Mouse (Mus musculus) olfactory bulb, adult 2 months (tissue): ENCODE data around the gene Gjd2. TPM values are rescaled to one million over a fixed set of nuclear protein-coding genes. Genes with fewer than 3 reads are reported as not detected.

ENCODE experiments used
- H3K27ac ChIP-seq: fragments of 200-500 bp; 2 replicates; pipeline ENCODE4 v1.5.1; 2012; ENCODE audit warnings: low read depth, low read length; ENCODE audit not compliant: insufficient read depth
- H3K4me1 ChIP-seq: fragments of 200-500 bp; 2 replicates; pipeline ENCODE4 v1.6.1; 2012; ENCODE audit warnings: low read length; ENCODE audit not compliant: control insufficient read depth, insufficient read depth
- H3K4me3 ChIP-seq: fragments of 200-500 bp; 2 replicates; pipeline ENCODE4 v1.5.1; 2012; ENCODE audit warnings: mild to moderate bottlenecking, low read depth, low read length, moderate library complexity; ENCODE audit not compliant: insufficient read depth
- CTCF ChIP-seq: fragments of 200-500 bp; IDR thresholded peaks from 2 replicates; pipeline ENCODE4 v1.5.1; 2012; ENCODE audit warnings: low read depth, mild to moderate bottlenecking, low read length, moderate library complexity; ENCODE audit not compliant: insufficient read depth
- POLR2A ChIP-seq: fragments of 200-500 bp; IDR thresholded peaks from 2 replicates; pipeline ENCODE4 v1.6.1; 2012; ENCODE audit warnings: mild to moderate bottlenecking, low read depth, low read length, moderate library complexity; ENCODE audit not compliant: insufficient read depth
- WGBS: fragments of 180-500 bp; shearing (Covaris S2); methylation state at CpG from one replicate; pipeline ENCODE4 v1.1.7; 2018; 5-methylcytosine and 5-hydroxymethylcytosine counted together
- polyA plus RNA-seq: library from polyadenylated mRNA; stranded (reverse); fragments of >200 nt; gene quantifications from 2 replicates; pipeline ENCODE4 v1.2.4, GENCODE M21; 2012; ENCODE audit warnings: low replicate concordance; ENCODE audit not compliant: missing spikeins, insufficient read depth, insufficient read length

The Gjd2 gene
- polyA plus RNA-seq, 1 experiment = not detected

DNA sequence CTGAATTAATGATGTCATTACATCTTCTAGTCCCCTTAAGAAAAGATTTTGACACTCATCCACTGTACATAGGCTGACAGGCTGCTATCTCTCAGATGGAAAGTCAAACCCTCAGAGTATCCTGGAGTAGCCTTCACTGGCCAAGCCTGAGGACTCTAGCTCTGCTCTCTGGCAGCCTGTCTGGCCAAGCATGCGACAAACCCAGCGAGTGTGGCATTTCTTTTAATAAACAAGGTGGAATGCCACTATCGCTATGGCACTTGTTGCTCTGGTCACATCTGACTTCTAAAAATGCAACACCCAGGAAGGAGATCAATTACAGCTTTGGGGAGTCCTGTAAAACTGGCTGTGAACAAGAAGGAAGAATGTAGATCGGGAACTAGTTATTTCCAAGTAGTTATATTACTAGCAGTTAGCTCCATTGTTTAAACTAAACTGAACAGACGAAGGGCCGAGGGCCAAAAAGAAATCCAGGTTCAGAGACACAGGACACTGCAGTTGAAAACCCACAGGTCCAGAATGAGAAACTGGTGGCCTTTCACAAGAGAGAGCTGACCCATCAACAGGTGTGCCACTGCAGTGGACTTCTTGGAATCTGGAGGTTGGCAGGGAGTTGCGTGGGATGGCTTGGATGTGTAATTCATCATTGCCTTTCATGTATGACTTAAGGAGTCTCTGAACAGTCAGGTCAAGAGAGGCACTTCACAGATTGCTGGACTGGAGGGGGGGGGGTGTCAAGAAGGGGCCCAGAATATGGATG is 37.9 kb upstream of the Gjd2 start:
- TF ChIP-seq POLR2A (no peak), CTCF (no peak)
- 91% methylated on average over 7 of the region's 7 CpGs for WGBS
- Histone ChIP-seq H3K4me3 (no peak overlapping the region), H3K4me1 (no peaks in the 10 kb centered on the region), H3K27ac (no peak overlapping the region)

- Histone ChIP-seq H3K4me3 (no peak overlapping the region), H3K27ac (no peak overlapping the region), H3K4me1 (no peaks in the 10 kb centered on the region)
- TF ChIP-seq POLR2A (no peak), CTCF (no peak)
- 95% methylated on average over 7 of the region's 7 CpGs for WGBS
Measured at GRCm38 (mm10) chr2:114050150-114050549, 36.7 kb upstream of the Gjd2 start.

DNA sequence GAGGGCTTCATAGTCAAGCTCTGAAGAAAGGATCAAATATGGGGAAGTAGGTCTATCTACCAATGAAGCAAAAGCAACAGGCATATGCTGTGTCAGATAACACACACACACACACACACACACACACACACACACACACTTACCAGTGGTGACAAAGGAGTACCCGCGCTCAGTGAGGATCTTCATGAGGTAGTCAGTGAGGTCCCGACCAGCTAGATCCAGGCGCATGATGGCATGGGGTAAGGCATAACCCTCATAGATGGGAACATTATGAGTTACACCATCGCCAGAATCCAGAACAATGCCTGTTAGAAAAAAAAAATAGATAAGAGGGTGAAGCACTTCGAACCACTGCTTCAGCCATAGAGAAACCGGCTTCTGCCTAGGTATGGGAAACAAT is 36.0 kb upstream of the Gjd2 start:
- TF ChIP-seq POLR2A (no peak), CTCF (no peak)
- WGBS = 95% methylated on average over 7 of the region's 7 CpGs

GRCm38 (mm10) chr2:114047960-114048611 is 34.7 kb upstream of the Gjd2 start:
- H3K27ac ChIP-seq = no peak overlapping the region
- H3K4me3 ChIP-seq = no peak overlapping the region
- TF ChIP-seq CTCF (no peak), POLR2A (no peak)
- H3K4me1 ChIP-seq = no peaks in the 10 kb centered on the region
- whole genome bisulfite sequencing = 92% methylated on average over 5 of the region's 5 CpGs

More for the DNA sequence above, 36.0 kb upstream of the Gjd2 start:
- Histone ChIP-seq H3K4me3 (no peak overlapping the region), H3K4me1 (no peaks in the 10 kb centered on the region), H3K27ac (no peak overlapping the region)

DNA sequence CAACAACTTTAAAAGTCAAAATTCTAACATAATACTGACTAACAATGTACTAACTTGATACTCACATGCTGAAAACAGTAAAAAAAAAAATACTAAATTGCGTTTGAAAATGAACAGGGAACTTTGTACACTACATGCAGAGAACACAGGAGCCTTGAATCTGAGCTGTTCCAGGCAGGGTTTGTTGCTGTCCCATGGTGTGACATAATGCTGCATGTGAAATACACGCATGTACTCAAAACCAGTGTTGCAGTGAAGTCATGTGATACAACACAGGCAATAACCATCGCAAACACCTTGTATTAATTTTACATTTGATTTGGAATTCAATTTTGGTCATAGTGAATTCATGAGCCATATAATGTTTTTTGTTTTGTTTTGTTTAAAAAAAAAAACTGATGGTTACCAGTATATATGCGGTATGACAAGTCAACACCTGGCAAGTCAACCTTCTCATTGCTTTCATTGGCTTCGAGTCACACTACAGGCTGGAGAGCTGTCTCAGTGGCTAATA is 32.8 kb upstream of the Gjd2 start:
- 95% methylated on average over 5 of the region's 5 CpGs for WGBS
- H3K4me3 ChIP-seq = no peak overlapping the region
- TF ChIP-seq POLR2A (no peak), CTCF (no peak)
- no peak overlapping the region for H3K27ac ChIP-seq
- no peaks in the 10 kb centered on the region for H3K4me1 ChIP-seq

DNA sequence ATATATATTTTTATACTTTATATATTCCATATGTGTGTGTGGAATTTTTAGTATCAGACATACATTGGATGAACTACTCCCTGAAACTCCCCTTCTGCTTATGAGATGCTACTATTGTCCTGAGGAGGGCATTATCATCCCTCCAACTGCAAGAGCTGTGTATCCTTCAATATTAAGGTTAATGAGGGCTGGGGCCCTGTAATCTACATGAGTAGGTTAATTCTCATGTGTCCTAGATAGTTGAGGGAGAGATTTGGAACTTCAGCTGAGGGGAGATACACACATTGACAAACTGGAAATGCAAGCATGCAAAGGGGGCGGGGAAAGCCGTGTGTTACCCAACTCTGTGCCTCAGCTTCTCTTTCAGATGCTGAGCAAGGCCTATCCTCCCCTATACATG is 24.5 kb upstream of the Gjd2 start:
- Histone ChIP-seq H3K4me3 (no peak overlapping the region), H3K4me1 (no peaks in the 10 kb centered on the region), H3K27ac (no peak overlapping the region)
- WGBS = 76% methylated on average over 2 of the region's 2 CpGs
- TF ChIP-seq CTCF (no peak), POLR2A (no peak)

DNA sequence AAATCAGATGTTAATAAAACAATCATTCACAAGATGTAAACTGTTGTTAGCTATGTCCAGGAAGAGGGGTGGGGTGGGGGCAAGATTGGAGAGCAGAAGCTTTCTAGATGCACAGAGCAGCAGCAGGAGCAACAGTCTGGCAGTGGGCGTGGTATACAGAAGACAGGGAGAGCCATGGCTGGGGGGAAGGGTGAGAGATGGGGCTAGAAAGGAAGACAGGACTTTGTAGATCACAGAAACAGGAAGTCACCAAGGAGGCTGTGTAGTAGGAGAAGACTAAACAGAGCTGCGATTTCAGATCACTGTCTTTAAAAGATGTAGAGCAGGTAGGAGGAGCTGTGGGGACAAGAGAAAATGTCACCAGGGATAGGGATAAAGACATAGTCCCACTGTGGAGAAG is 18.8 kb upstream of the Gjd2 start:
- no peak overlapping the region for H3K4me3 ChIP-seq
- WGBS = 62% methylated on average over 2 of the region's 2 CpGs
- H3K4me1 ChIP-seq = no peaks in the 10 kb centered on the region
- no peak overlapping the region for H3K27ac ChIP-seq
- TF ChIP-seq CTCF = no peak
- TF ChIP-seq POLR2A = no peak

DNA sequence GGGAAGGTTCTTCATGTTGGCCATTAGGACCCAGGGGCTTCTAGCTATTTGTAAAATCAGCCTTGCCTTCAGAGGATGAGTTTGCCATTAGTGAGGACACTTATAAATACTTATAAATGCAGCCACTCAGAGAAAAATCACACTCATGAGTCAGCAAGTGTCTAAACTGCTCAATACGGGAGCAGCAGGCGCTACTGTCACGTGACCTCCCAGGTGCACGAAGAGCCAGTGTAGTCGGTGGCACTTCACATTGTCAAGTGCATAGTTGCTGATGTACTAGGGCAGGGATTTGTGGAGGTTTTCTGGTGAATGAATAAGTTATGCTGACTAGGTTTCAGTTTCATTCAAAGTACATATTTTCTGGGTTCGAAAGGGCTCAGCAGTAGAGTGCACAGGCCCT is 10.0 kb upstream of the Gjd2 start:
- 87% methylated on average over 6 of the region's 6 CpGs for WGBS
- TF ChIP-seq POLR2A = no peak
- TF ChIP-seq CTCF = no peak
- H3K4me1 ChIP-seq = no peaks in the 10 kb centered on the region
- H3K27ac ChIP-seq = no peak overlapping the region
- H3K4me3 ChIP-seq = no peak overlapping the region

- H3K4me1 ChIP-seq = no peaks in the 10 kb centered on the region
- TF ChIP-seq POLR2A (no peak), CTCF (no peak)
- H3K27ac ChIP-seq = no peak overlapping the region
- H3K4me3 ChIP-seq = no peak overlapping the region
Measured at GRCm38 (mm10) chr2:114020210-114020563, 6.8 kb upstream of the Gjd2 start.
